Mouse (Mus musculus): ENCODE results near the gene Tmem238.

The Tmem238 gene

DNA sequence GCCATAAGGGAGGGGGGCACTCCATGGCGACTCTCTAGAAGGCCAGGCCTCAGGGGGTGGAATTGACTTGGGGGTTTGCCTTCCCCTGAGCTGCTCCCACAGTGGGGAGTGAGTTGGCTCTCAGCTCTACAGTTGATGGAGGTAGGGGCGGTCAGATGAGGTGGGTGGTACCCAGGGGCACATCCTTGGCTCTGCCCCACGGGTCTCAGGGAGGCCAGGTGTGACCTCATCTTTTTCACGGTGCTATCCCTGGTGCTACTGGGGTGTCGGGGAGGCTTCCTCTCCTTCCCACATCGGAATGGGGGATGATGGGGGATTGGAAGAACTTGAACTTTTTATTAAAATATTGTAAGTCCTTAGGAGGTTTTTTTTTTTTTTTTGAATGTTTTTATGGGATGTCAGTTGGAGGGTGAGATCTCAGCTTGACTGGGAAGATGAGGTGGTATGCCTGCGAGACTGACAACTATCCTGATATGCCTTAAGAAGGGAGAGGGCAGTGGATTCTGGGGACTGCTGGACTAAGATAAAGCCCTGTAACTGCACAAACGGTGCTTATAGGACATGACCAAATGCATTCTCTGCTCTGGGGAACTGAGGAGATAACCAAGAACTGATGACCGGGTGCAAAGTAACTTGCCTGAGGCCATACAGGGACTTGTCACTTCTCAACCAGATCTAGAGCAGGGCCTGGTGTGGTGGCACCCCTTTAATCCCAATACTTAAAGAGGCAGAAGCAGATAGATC lies 42.1 kb downstream of the Tmem238 start:
- no peak for DNase-seq (ENCODE audit: low read depth, low spot score)

DNA sequence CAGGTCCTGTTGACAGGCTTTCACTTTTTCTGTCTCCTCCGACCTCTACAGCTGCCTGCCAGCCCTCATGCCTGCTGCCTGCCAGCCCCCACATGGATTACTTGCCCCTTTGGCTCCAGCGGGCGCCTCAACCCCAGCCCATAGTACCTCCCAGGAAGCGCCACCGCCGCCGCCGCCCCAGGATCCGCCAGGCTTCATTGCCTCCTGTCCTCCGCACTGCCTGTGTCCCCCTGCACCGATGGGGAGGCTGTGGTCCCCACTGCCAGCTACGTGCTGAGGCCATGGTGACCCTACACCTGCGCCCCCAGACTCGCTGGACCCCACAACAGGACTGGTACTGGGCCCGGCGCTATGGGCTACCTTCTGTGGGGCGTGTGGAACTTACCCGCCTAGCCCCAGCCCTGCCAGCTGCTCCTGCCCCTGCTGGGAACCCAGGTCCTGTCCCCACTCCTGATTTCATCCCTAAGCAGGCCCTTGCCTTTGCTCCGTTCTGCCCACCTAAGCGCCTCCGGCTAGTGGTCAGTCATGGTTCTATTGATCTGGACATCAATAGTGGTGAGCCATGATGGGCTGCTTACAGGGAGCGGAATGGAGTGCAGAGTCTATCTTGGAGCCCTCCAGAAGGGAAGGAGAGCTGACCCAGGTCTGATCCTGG lies 43.0 kb downstream of the Tmem238 start:
- no peak for DNase-seq (ENCODE audit: low read depth, low spot score)

DNA sequence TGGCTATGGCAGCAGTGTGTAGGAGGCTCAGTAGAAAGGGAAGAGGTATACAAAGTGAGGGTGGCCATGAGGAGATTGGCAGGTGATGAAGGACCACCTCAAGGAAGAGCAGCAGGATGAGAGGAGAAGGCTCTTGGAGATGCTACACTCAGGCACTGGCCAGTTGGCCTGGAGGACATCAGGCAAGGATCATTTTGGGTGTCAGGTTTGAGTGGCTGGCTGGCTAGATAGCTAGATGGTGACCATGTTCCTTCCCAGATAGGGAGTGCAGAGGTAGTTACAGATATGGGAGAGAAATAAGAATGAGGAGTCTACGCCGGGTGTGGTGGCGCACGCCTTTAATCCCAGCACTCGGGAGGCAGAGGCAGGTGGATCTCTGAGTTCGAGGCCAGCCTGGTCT lies 44.6 kb downstream of the Tmem238 start:
- DNase-seq (ENCODE audit: low read depth, low spot score): no peak

DNA sequence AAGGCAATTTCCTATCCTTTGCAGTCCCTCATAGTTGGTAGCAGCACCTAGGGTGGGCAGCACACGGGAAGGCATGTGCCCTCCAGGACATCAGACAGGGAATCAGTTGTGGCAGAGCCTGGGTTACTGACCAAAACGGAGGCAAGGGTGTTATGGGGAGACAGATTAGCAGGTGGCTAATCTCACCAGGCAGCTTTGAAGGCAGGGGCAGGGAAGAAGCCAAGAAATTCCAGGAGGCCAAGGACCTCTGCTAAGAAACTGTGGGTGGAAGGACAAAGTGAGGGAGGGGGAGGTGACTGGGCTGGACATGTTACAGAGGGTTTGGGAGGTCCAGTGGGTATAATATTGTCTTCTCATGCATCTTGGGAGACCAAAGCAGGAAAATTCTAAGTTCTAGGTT lies 46.1 kb downstream of the Tmem238 start:
- no peak for DNase-seq (ENCODE audit: low read depth, low spot score)

DNA sequence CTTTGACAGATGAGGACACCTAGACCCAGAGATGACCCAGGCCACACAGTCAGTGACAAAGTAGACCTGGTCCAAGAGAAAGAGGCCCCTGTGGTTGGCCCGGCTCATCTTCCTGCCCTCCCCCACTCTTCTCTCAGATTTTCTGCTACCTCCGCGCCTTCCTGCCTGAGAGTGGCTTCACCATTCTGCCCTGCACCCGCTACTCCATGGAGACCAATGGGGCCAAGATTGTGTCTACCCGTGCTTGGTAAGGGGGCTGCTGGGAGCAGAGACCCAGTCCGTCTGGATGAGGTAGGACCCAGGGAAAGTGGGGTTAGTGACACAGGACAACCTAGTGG lies 47.0 kb downstream of the Tmem238 start:
- no peak for DNase-seq (ENCODE audit: low read depth, low spot score)

DNA sequence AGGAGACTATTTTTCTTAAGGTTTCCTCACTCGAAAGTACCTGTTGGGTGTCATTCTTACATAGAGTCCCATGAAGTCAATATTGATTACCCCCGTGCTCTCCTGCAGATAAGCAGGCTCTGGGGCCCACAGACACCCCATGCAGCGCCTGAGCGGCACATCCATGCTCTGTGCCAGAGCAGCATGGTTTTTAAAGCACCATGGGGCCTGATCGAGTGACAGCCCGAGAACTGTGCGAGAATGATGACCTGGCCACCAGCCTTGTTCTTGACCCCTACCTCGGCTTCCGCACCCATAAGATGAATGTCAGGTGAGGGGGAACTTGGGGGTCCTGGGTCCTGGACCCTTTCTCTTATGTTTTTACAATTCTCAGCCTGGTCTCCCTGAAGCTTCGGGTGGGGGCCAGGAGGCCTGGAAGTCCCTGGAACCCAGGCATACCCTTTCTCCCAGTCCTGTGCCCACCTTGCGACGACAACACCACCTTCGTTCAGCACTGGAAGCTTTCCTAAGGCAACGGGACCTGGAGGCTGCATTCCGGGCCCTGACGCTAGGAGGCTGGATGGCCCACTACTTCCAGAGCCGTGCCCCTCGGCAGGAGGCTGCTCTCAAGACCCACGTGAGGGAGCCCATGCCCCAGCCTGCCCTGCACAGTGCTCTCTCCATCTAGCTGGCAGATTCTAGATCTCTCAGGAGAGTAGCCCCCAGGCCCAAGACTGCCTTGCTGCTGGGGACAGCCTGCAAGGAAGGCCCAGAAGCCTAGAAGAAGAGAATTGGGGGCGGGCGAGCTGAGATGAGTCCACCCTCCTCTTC lies 47.6 kb downstream of the Tmem238 start:
- no peak for DNase-seq (ENCODE audit: low read depth, low spot score)

DNA sequence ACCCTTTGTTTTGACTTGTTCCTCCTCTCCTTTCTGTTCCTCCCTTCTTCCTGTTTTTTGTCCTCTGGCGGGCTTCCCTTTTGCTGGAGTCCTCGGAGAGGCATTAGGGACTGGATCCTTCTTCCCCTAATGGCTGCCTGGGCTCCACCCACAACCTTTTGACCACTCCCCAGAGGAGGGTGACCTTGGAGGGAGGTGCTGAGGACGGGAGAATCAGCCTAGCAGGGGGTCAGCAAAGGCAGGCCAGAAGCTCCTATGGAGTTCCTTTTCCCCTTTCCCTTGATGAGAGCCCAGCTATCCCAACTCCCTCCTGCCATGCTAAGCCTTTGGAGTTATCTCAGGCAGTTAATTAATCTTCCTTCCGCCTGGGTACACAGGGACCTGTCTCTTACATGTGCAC lies 48.3 kb downstream of the Tmem238 start:
- DNase-seq (ENCODE audit: low read depth, low spot score): no peak

DNA sequence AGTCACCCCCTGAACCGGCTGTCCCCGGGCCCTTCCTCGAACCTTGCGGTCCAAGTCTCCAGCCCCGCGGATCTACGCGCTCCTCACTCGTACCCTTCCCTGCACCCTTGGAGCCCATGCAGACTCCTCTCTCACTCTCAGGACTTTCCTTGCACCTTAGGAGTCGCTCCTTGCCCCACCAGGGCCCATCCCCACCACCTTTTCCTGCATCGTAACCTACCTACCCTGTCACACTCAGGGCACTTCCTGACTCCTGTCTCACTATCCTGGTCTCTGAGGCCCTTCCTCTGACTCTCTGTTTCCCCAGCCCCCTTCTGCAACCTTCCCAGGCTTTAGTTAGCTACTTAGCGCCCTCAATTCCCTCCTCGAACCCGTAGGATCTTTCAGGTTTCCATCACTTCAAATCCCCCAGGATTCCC lies 49.1 kb downstream of the Tmem238 start:
- no peak for DNase-seq (ENCODE audit: low read depth, low spot score)

DNA sequence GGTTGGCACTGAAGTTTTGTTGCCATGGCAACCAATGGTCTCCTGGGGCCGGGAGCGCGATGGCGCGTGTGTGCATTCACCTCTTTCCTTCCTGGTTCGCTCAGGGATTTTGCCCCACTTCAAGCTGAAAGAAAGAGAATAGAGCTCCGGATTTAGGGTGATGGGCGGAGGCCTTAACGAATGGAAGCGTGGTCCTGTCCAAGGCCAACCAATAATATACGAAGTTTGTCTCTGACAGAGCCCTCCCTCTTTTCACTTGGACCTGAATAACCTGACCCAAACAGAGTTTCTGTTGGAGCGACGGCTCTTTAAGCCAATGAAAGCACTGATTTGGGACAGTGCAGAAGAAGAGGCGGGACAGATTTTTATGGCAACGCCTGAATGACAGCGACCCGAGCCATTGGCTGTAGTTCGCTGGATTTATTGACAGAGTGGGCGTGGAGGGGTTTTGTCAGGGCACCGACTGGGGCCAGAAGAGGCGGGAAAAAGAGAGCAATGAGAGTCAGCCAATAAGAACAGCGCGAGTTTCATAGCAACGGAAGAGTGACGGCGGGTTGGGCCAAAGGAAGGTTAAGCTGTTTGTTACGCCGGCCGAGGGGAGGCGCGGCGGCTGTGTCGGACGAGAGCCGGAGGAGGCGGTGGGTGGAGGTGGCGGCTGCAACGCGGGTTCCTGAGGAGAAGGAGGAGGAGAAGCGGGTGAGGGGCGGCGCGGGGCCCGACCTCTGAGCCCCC lies 49.7 kb downstream of the Tmem238 start, which contains the start of gene Kmt5c:
Gene Kmt5c (plus strand): TSS at position 572 of the 732 bp plus-strand sequence.
- DNase-seq (ENCODE audit: low read depth, low spot score): peak; percentile 99

DNA sequence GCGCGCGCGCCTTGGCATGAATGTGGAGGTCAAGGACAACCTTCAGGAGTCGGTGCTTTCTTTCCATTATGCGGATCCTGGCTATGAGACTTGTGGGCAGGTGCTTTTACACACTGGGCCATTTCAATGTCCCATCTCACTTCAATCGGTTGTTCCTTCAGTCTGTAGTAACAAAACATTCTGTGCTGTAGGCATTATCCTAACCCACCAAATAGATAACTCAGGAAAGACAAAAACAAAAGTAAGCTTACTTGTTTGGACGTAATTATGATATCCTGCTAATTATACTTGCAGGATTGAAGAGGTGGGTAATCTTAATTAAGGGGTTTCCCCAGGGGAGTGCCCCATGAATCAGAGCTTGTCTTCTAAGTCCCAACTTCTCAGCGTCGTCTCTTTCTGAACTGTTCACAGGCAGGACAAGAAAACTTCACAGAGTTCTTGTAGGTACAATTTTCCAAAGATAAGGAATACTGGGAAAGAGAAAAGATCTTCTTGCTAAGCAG lies 50.4 kb downstream of the Tmem238 start:
- no peak for DNase-seq (ENCODE audit: low read depth, low spot score)
